Mouse (Mus musculus) layer of hippocampus, adult 6 months (tissue): ENCODE data around the gene Vmn2r20. TPM values are rescaled to one million over a fixed set of nuclear protein-coding genes. Genes with fewer than 3 reads are reported as not detected.

Experiments
- long read RNA-seq, 2 experiments: library from polyadenylated mRNA; unstranded; transcript quantifications; one replicate each; pipeline ENCODE4 v2.0.0; 2019 to 2020
- polyA plus RNA-seq: library from polyadenylated mRNA; unstranded; fragments of <200 nt; fragmentation: Nextera tagmentation; gene quantifications from 2 replicates; pipeline ENCODE4 v1.2.3, GENCODE M21; 2021

Gene Vmn2r20
- polyA plus RNA-seq = not detected in 2 replicates
- long read RNA-seq, experiment 1 = 0 reads
- long read RNA-seq, experiment 2 = 0 reads

GRCm38 (mm10) chr6:123418016-123418415, at the start of gene Vmn2r20:
Gene Vmn2r20 (minus strand): TSS chr6:123418116.

Other genes starting within 250 kb of the Vmn2r20 start
- gene Clec4b2, start 245.2 kb downstream of the Vmn2r20 start, polyA plus RNA-seq = not detected in 2 replicates
- 0.38 and 0.50 TPM in 2 replicates for gene Clec4n, start 188.3 kb downstream of the Vmn2r20 start, polyA plus RNA-seq
- gene Clec4d, start 156.0 kb downstream of the Vmn2r20 start, polyA plus RNA-seq = not detected in 2 replicates
- not detected in 2 replicates for gene Clec4e, start 128.2 kb downstream of the Vmn2r20 start, polyA plus RNA-seq
- gene Vmn2r19, start 109.8 kb downstream of the Vmn2r20 start, polyA plus RNA-seq = not detected in 2 replicates
- gene Vmn2r21, start 115.3 kb upstream of the Vmn2r20 start, polyA plus RNA-seq = not detected in 2 replicates
- not detected in 2 replicates for gene Vmn2r22, start 232.6 kb upstream of the Vmn2r20 start, polyA plus RNA-seq